Mouse (Mus musculus) forebrain, embryonic 13.5 days (tissue): ENCODE results near the gene Itpkc. TPM values are rescaled to one million over a fixed set of nuclear protein-coding genes. Genes with fewer than 3 reads are reported as not detected.

Source experiments
- ATAC-seq: fragments of 200-750 bp; cut with Nextera tagmentation; 2 replicates; pipeline ENCODE4 v1.8.0; 2017
- H3K27ac ChIP-seq: fragments of 300-500 bp; sonication (generic); 2 replicates; pipeline ENCODE4 v1.5.1; 2015; ENCODE audit warnings: inconsistent platforms, mild to moderate bottlenecking, moderate library complexity
- H3K27me3 ChIP-seq: fragments of 300-500 bp; sonication (generic); 2 replicates; pipeline ENCODE4 v1.6.1; 2015; ENCODE audit warnings: mild to moderate bottlenecking, inconsistent platforms
- H3K36me3 ChIP-seq: fragments of 300-500 bp; sonication (generic); 2 replicates; pipeline ENCODE4 v1.6.1; 2015; ENCODE audit warnings: mild to moderate bottlenecking, inconsistent platforms; ENCODE audit not compliant: poor library complexity, severe bottlenecking
- H3K4me1 ChIP-seq: fragments of 300-500 bp; sonication (generic); 2 replicates; pipeline ENCODE4 v1.6.1; 2015; ENCODE audit warnings: inconsistent platforms
- H3K4me2 ChIP-seq: fragments of 300-500 bp; sonication (generic); 2 replicates; pipeline ENCODE4 v1.6.1; 2015; ENCODE audit warnings: inconsistent platforms, mild to moderate bottlenecking, moderate library complexity
- H3K4me3 ChIP-seq: fragments of 300-500 bp; sonication (generic); 2 replicates; pipeline ENCODE4 v1.5.1; 2015; ENCODE audit warnings: mild to moderate bottlenecking, inconsistent platforms
- H3K9ac ChIP-seq: fragments of 300-500 bp; sonication (generic); 2 replicates; pipeline ENCODE4 v1.6.1; 2015; ENCODE audit warnings: mild to moderate bottlenecking, inconsistent platforms
- H3K9me3 ChIP-seq: fragments of 300-500 bp; sonication (generic); replicated peaks from 2 replicates; pipeline ENCODE4 v1.6.1; 2016; ENCODE audit warnings: inconsistent platforms
- WGBS: fragments of 180-500 bp; shearing (Covaris S2); methylation state at CpG from one replicate; pipeline ENCODE4 v1.1.7; 2015; 5-methylcytosine and 5-hydroxymethylcytosine counted together
- polyA plus RNA-seq: library from polyadenylated mRNA; unstranded; fragments of >200 nt; fragmentation: Nextera tagmentation; extraction: Ambion mirVana; gene quantifications from 2 replicates; pipeline ENCODE4 v1.2.1, GENCODE M21; 2015

Itpkc gene
- polyA plus RNA-seq, 1 experiment from 2014 or later, result 4.6 TPM

- Histone ChIP-seq H3K4me1 (peaks cover 4% of the 10 kb centered on the region; the same call in 1 of the 2 replicates), H3K9ac (no peak overlapping the region), H3K4me3 (no peak overlapping the region), H3K4me2 (no peak overlapping the region), H3K9me3 (no peaks in the 10 kb centered on the region), H3K27ac (no peak overlapping the region), H3K36me3 (peaks cover 70% of the 10 kb centered on the region), H3K27me3 (no peaks in the 10 kb centered on the region)
- WGBS, result 69% methylated on average over 3 of the region's 3 CpGs
- ATAC-seq, result no peak
These were observed 43.5 kb downstream of the Itpkc start for GRCm38 (mm10) chr7:27184964-27185363.

- Histone ChIP-seq H3K4me2 (no peak overlapping the region), H3K27ac (no peak overlapping the region), H3K9ac (no peak overlapping the region), H3K9me3 (no peaks in the 10 kb centered on the region), H3K4me1 (peaks cover 17% of the 10 kb centered on the region), H3K36me3 (peaks cover 45% of the 10 kb centered on the region), H3K4me3 (no peak overlapping the region), H3K27me3 (no peaks in the 10 kb centered on the region)
- WGBS, result 77% methylated on average over 1 of the region's 1 CpGs
- no peak for ATAC-seq
These were observed 46.0 kb downstream of the Itpkc start for GRCm38 (mm10) chr7:27182498-27182897.

GRCm38 (mm10) chr7:27180837-27181695, 47.4 kb downstream of the Itpkc start, which contains the start of the genes Gm21983 and Mia:
Gene Gm21983 (minus strand): TSS chr7:27181086.
Gene Mia (minus strand): TSS chr7:27181157.
- no peaks in the 10 kb centered on the region for H3K27me3 ChIP-seq
- no peak within 1 kb of the TSS for H3K4me3 ChIP-seq
- H3K36me3 ChIP-seq, result peaks cover 31% of the 10 kb centered on the region
- WGBS, result 67% methylated on average over 14 of the region's 14 CpGs
- ATAC-seq, result no peak
- no peak within 1 kb of the TSS for H3K4me2 ChIP-seq
- H3K27ac ChIP-seq, result no peak within 1 kb of the TSS
- H3K9ac ChIP-seq, result no peak within 1 kb of the TSS
- no peaks in the 10 kb centered on the region for H3K9me3 ChIP-seq
- H3K4me1 ChIP-seq, result peaks cover 18% of the 10 kb centered on the region

GRCm38 (mm10) chr7:27180036-27180435, 48.4 kb downstream of the Itpkc start:
- H3K4me2 ChIP-seq, result no peak overlapping the region
- 51% methylated on average over 5 of the region's 5 CpGs for WGBS
- H3K36me3 ChIP-seq, result peaks cover 28% of the 10 kb centered on the region
- no peak overlapping the region for H3K27ac ChIP-seq
- H3K27me3 ChIP-seq, result no peaks in the 10 kb centered on the region
- no peaks in the 10 kb centered on the region for H3K9me3 ChIP-seq
- H3K9ac ChIP-seq, result no peak overlapping the region
- peaks cover 18% of the 10 kb centered on the region for H3K4me1 ChIP-seq
- no peak overlapping the region for H3K4me3 ChIP-seq
- no peak for ATAC-seq

- Histone ChIP-seq H3K4me1 (peaks cover 18% of the 10 kb centered on the region), H3K9me3 (no peaks in the 10 kb centered on the region), H3K36me3 (peaks cover 28% of the 10 kb centered on the region), H3K9ac (peak overlapping the region; percentile 57), H3K27me3 (no peaks in the 10 kb centered on the region), H3K4me3 (peak overlapping the region; percentile 61), H3K27ac (peak overlapping the region; percentile 78), H3K4me2 (peak overlapping the region; percentile 56)
- WGBS, result 50% methylated on average over 16 of the region's 16 CpGs
- no peak; the same call in 1 of the 2 replicates for ATAC-seq
These were observed 49.1 kb downstream of the Itpkc start for GRCm38 (mm10) chr7:27179217-27179918.

- H3K9me3 ChIP-seq, result no peaks in the 10 kb centered on the region
- peak; percentile 98 for ATAC-seq
- H3K9ac ChIP-seq, result peak within 1 kb of the TSS; percentile 57
- peak within 1 kb of the TSS; percentile 61 for H3K4me3 ChIP-seq
- H3K4me2 ChIP-seq, result peak within 1 kb of the TSS; percentile 56
- H3K4me1 ChIP-seq, result peaks cover 18% of the 10 kb centered on the region
- peak within 1 kb of the TSS; percentile 85 for H3K27ac ChIP-seq
- H3K36me3 ChIP-seq, result peaks cover 29% of the 10 kb centered on the region
- no peaks in the 10 kb centered on the region for H3K27me3 ChIP-seq
- WGBS, result under 1% methylated on average over 51 of the region's 53 CpGs
These were observed 49.9 kb downstream of the Itpkc start, which contains the start of gene Rab4b for GRCm38 (mm10) chr7:27178324-27179216. Gene Rab4b (minus strand): TSS chr7:27178896.

GRCm38 (mm10) chr7:27177942-27178323, 50.5 kb downstream of the Itpkc start:
- no peaks in the 10 kb centered on the region for H3K27me3 ChIP-seq
- 21% methylated on average over 4 of the region's 4 CpGs for WGBS
- H3K9me3 ChIP-seq, result no peaks in the 10 kb centered on the region
- H3K36me3 ChIP-seq, result peaks cover 29% of the 10 kb centered on the region
- H3K4me1 ChIP-seq, result peaks cover 18% of the 10 kb centered on the region
- H3K4me3 ChIP-seq, result peak overlapping the region; percentile 61
- ATAC-seq, result no peak; the same call in 1 of the 2 replicates
- peak overlapping the region; percentile 56 for H3K4me2 ChIP-seq
- peak overlapping the region; percentile 85 for H3K27ac ChIP-seq
- peak overlapping the region; percentile 54 for H3K9ac ChIP-seq

- no peaks in the 10 kb centered on the region for H3K9me3 ChIP-seq
- peaks cover 14% of the 10 kb centered on the region for H3K4me1 ChIP-seq
- WGBS, result 93% methylated on average over 7 of the region's 7 CpGs
- no peak overlapping the region for H3K9ac ChIP-seq
- H3K36me3 ChIP-seq, result peaks cover 51% of the 10 kb centered on the region
- H3K4me2 ChIP-seq, result no peak overlapping the region
- no peaks in the 10 kb centered on the region for H3K27me3 ChIP-seq
- H3K27ac ChIP-seq, result no peak overlapping the region
- no peak overlapping the region for H3K4me3 ChIP-seq
- ATAC-seq, result no peak
These were observed 53.6 kb downstream of the Itpkc start for GRCm38 (mm10) chr7:27174896-27175295.

- Histone ChIP-seq H3K27me3 (no peaks in the 10 kb centered on the region), H3K9me3 (no peaks in the 10 kb centered on the region), H3K4me1 (peaks cover 12% of the 10 kb centered on the region), H3K27ac (no peak overlapping the region), H3K36me3 (peaks cover 51% of the 10 kb centered on the region), H3K4me2 (no peak overlapping the region), H3K4me3 (no peak overlapping the region), H3K9ac (no peak overlapping the region)
- WGBS, result 93% methylated on average over 15 of the region's 15 CpGs
- no peak for ATAC-seq
These were observed 54.0 kb downstream of the Itpkc start for GRCm38 (mm10) chr7:27174496-27174895.

GRCm38 (mm10) chr7:27170981-27171380, 57.5 kb downstream of the Itpkc start:
- no peaks in the 10 kb centered on the region for H3K9me3 ChIP-seq
- H3K4me3 ChIP-seq, result no peak overlapping the region
- ATAC-seq, result no peak
- H3K4me1 ChIP-seq, result peaks cover 9% of the 10 kb centered on the region
- no peak overlapping the region; the same call in 1 of the 2 replicates for H3K9ac ChIP-seq
- H3K4me2 ChIP-seq, result no peak overlapping the region
- 91% methylated on average over 3 of the region's 3 CpGs for WGBS
- no peak overlapping the region for H3K27ac ChIP-seq
- peaks cover 51% of the 10 kb centered on the region for H3K36me3 ChIP-seq
- H3K27me3 ChIP-seq, result no peaks in the 10 kb centered on the region

GRCm38 (mm10) chr7:27168371-27168770, 60.1 kb downstream of the Itpkc start:
- 89% methylated on average over 5 of the region's 5 CpGs for WGBS
- no peak overlapping the region for H3K27ac ChIP-seq
- H3K9me3 ChIP-seq, result no peaks in the 10 kb centered on the region
- no peak overlapping the region for H3K9ac ChIP-seq
- no peak overlapping the region for H3K4me2 ChIP-seq
- peaks cover 47% of the 10 kb centered on the region for H3K36me3 ChIP-seq
- no peak overlapping the region for H3K4me3 ChIP-seq
- no peaks in the 10 kb centered on the region for H3K27me3 ChIP-seq
- no peak for ATAC-seq
- peaks cover 34% of the 10 kb centered on the region for H3K4me1 ChIP-seq
